Comparison of ENCODE assay signal across 13 mouse cellular contexts in genomic region chr12:69515117-69515516, GRCm38 (mm10).
DNase-seq lines count a peak whose midpoint lies in the region; ATAC-seq and TF ChIP-seq lines count a peak whose summit lies in the region.
"Had no signal": no experiment of that assay in that cellular context is flagged by ENCODE, and none has a peak within 500 bp of the region (broad histone marks: within the 10 kb centered on the region; RNA-seq: fewer than 3 reads in every experiment).

No protein-coding gene starts in this region.

- H3K27ac ChIP-seq in heart, embryonic 10.5 days = peak overlapping the region; percentile 75
- peak overlapping the region; percentile 27; the same call in 1 of the 2 replicates for H3K27ac ChIP-seq in kidney, embryonic 16.5 days (ENCODE audit: low read length)
- no peak overlapping the region for H3K27ac ChIP-seq in intestine, postnatal 0 days (ENCODE audit: low read depth, low read length)
- H3K27ac ChIP-seq: midbrain, embryonic 12.5 days had no signal

- ATAC-seq in kidney, embryonic 16.5 days (ENCODE audit: low FRiP score, low TSS enrichment) = no peak
- ATAC-seq in intestine, postnatal 0 days = no peak
- ATAC-seq: forebrain, embryonic 14.5 days had no signal

- DNase-seq in adrenal gland, adult (ENCODE audit: inconsistent age in 2 of 2, low spot score in 1 of 2) = peak; percentile 69 to 82
- DNase-seq in adrenal gland, postnatal 4 days (ENCODE audit: low spot score in 2 of 2) = no peak
- DNase-seq in R1 (ENCODE audit: low read depth, low spot score) = peak; percentile 23
- DNase-seq in heart, embryonic 10.5 days (ENCODE audit: low spot score) = no peak
- no peak for DNase-seq in cerebellum, adult 9-11 months
- no peak for DNase-seq in layer of hippocampus, postnatal 36 days
- DNase-seq: embryo, embryonic 11 days; liver had no signal

- no peak overlapping the region for H3K4me3 ChIP-seq in heart, embryonic 10.5 days
- no peak overlapping the region for H3K4me3 ChIP-seq in kidney, embryonic 16.5 days (ENCODE audit: low read length)
- no peak overlapping the region for H3K4me3 ChIP-seq in intestine, postnatal 0 days (ENCODE audit: low read depth, low read length)
- H3K4me3 ChIP-seq: midbrain, embryonic 12.5 days had no signal

- peaks cover 8% of the 10 kb centered on the region; the same call in 1 of the 2 replicates for H3K27me3 ChIP-seq in heart, embryonic 10.5 days (ENCODE audit: insufficient read depth, poor library complexity, severe bottlenecking)
- H3K27me3 ChIP-seq in kidney, embryonic 16.5 days (ENCODE audit: insufficient read depth, low read length) = no peaks in the 10 kb centered on the region
- H3K27me3 ChIP-seq in intestine, postnatal 0 days (replicated peaks; ENCODE audit: control insufficient read depth, insufficient read depth, low read length) = no peaks in the 10 kb centered on the region

- no peaks in the 10 kb centered on the region for H3K9me3 ChIP-seq in heart, embryonic 10.5 days
- H3K9me3 ChIP-seq in kidney, embryonic 16.5 days (ENCODE audit: low read length) = no peaks in the 10 kb centered on the region
- no peaks in the 10 kb centered on the region for H3K9me3 ChIP-seq in intestine, postnatal 0 days (ENCODE audit: control insufficient read depth)
- H3K9me3 ChIP-seq: G1E; midbrain, embryonic 12.5 days had no signal

- no peak for TF ChIP-seq CTCF in intestine, postnatal 0 days (IDR thresholded peaks at IDR 0.05; ENCODE audit: low read depth)

- no peak overlapping the region for H3K4me2 ChIP-seq in kidney, embryonic 16.5 days (replicated peaks; ENCODE audit: low read depth, low read length)
- H3K4me2 ChIP-seq in intestine, postnatal 0 days (replicated peaks; ENCODE audit: low read depth) = no peak overlapping the region
- H3K4me2 ChIP-seq: midbrain, embryonic 12.5 days had no signal

- H3K4me1 ChIP-seq in heart, embryonic 10.5 days = peaks cover 24% of the 10 kb centered on the region
- peaks cover 11% of the 10 kb centered on the region for H3K4me1 ChIP-seq in kidney, embryonic 16.5 days (ENCODE audit: insufficient read depth, low read length)
- H3K4me1 ChIP-seq in intestine, postnatal 0 days (replicated peaks; ENCODE audit: control insufficient read depth, insufficient read depth, low read length) = peaks cover 22% of the 10 kb centered on the region; the same call in 1 of the 2 replicates
- H3K4me1 ChIP-seq: midbrain, embryonic 12.5 days had no signal

- H3K36me3 ChIP-seq in heart, embryonic 10.5 days = no peaks in the 10 kb centered on the region
- no peaks in the 10 kb centered on the region for H3K36me3 ChIP-seq in kidney, embryonic 16.5 days (ENCODE audit: insufficient read depth, low read length)
- no peaks in the 10 kb centered on the region for H3K36me3 ChIP-seq in intestine, postnatal 0 days (ENCODE audit: control insufficient read depth, insufficient read depth)
- H3K36me3 ChIP-seq: G1E; midbrain, embryonic 12.5 days had no signal

- 27% methylated on average over 9 of the region's 9 CpGs for WGBS in heart, embryonic 10.5 days
- 43% methylated on average over 9 of the region's 9 CpGs for WGBS in kidney, embryonic 16.5 days
- 46% methylated on average over 9 of the region's 9 CpGs for WGBS in intestine, postnatal 0 days

- H3K9ac ChIP-seq in kidney, embryonic 16.5 days (replicated peaks; ENCODE audit: low read length) = no peak overlapping the region
- H3K9ac ChIP-seq in intestine, postnatal 0 days (ENCODE audit: low read depth, low read length) = no peak overlapping the region
- H3K9ac ChIP-seq: midbrain, embryonic 12.5 days had no signal

Comparison
In these comparisons a context has a peak if more than half of its experiments do, and no peak if none do; other contexts are left out.
1. DNase-seq: peak in adrenal gland, adult (2 of 2) and R1 (single experiment); none in adrenal gland, postnatal 4 days (0 of 2), heart, embryonic 10.5 days (single experiment), cerebellum, adult 9-11 months (single experiment) and layer of hippocampus, postnatal 36 days (0 of 2).